Mouse (Mus musculus): ENCODE measurements at regions not wholly inside any gene's neighbourhood (a gene's known extent, or its start where the extent isn't known, plus 50 kb on each side); places are given as distances from the start of the nearest gene placed in this dataset.

- 19% methylated on average over 18 of the region's 18 CpGs for WGBS (ENCODE audit: insufficient replicate concordance)
- Histone ChIP-seq H3K27ac (no peak overlapping the region), H3K27me3 (ENCODE audit: control insufficient read depth, insufficient read depth, low read length) (no peaks in the 10 kb centered on the region), H3K9ac (replicated peaks) (no peak overlapping the region), H3K4me1 (replicated peaks; ENCODE audit: control insufficient read depth in 2 of 2, insufficient read depth in 2 of 2, low read length in 1 of 2) (no peaks in the 10 kb centered on the region), H3K36me3 (replicated peaks; ENCODE audit: control insufficient read depth, insufficient read depth, low read depth) (no peaks in the 10 kb centered on the region), H3K4me3 (ENCODE audit: insufficient read depth in 1 of 2, low read depth in 2 of 2, low read length in 2 of 2) (peak overlapping the region in 1 of 2 experiments; percentile 24; a peak in 2 of 4 replicates), H3K4me2 (ENCODE audit: low read depth) (peak overlapping the region; percentile 39), H3K9me3 (ENCODE audit: control insufficient read depth, low read length) (no peaks in the 10 kb centered on the region)
- TF ChIP-seq CTCF (IDR thresholded peaks at IDR 0.05; ENCODE audit: low read depth) (no peak), EP300 (IDR thresholded peaks at IDR 0.05; ENCODE audit: low read depth) (no peak)
- DNase-seq (ENCODE audit: low read depth in 3 of 3, low spot score in 3 of 3) (no peak), ATAC-seq (ENCODE audit: insufficient read depth) (no peak)
These were observed 124.5 kb upstream of the Med14 start for GRCm38 (mm10) chrX:12886160-12887048.

- Histone ChIP-seq H3K9ac (replicated peaks) (no peak overlapping the region), H3K27ac (no peak overlapping the region), H3K36me3 (replicated peaks; ENCODE audit: control insufficient read depth, insufficient read depth, low read depth) (no peaks in the 10 kb centered on the region), H3K4me3 (ENCODE audit: insufficient read depth in 1 of 2, low read depth in 2 of 2, low read length in 2 of 2) (no peak overlapping the region), H3K9me3 (ENCODE audit: control insufficient read depth, low read length) (no peaks in the 10 kb centered on the region), H3K4me2 (ENCODE audit: low read depth) (no peak overlapping the region), H3K27me3 (ENCODE audit: control insufficient read depth, insufficient read depth, low read length) (no peaks in the 10 kb centered on the region), H3K4me1 (replicated peaks; ENCODE audit: control insufficient read depth in 2 of 2, insufficient read depth in 2 of 2, low read length in 1 of 2) (no peaks in the 10 kb centered on the region)
- TF ChIP-seq EP300 (IDR thresholded peaks at IDR 0.05; ENCODE audit: low read depth): no peak
- no peak for TF ChIP-seq CTCF (IDR thresholded peaks at IDR 0.05; ENCODE audit: low read depth)
- no peak for DNase-seq (ENCODE audit: low read depth in 3 of 3, low spot score in 3 of 3)
- no peak for ATAC-seq (ENCODE audit: insufficient read depth)
- 46% methylated on average over 3 of the region's 3 CpGs for WGBS (ENCODE audit: insufficient replicate concordance)
These were observed 117.4 kb upstream of the Med14 start for GRCm38 (mm10) chrX:12879233-12879632.

DNA sequence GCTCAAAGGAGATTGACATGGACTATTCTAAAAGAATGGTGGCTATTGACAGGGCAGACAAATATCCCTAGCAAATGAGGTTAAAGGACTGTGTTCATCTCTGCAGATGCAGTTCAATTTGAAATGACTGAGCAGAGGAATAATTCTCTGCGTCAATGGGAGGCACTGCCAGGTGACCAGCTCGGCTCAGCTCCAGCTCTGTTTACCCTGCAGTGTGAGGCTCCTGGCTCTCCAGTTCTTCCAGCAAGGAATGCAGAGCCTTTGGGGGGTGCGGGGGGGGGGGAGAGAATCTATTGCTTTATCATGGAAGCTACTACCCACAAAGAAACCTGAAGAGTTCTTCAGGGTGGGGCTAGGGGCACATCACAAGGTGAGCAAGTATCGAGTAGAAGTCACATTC lies 115.6 kb upstream of the Med14 start:
- Histone ChIP-seq H3K9me3 (ENCODE audit: control insufficient read depth, low read length) (no peaks in the 10 kb centered on the region), H3K9ac (replicated peaks) (no peak overlapping the region), H3K4me2 (ENCODE audit: low read depth) (no peak overlapping the region), H3K4me3 (ENCODE audit: insufficient read depth in 1 of 2, low read depth in 2 of 2, low read length in 2 of 2) (no peak overlapping the region), H3K27me3 (ENCODE audit: control insufficient read depth, insufficient read depth, low read length) (no peaks in the 10 kb centered on the region), H3K4me1 (replicated peaks; ENCODE audit: control insufficient read depth in 2 of 2, insufficient read depth in 2 of 2, low read length in 1 of 2) (no peaks in the 10 kb centered on the region), H3K36me3 (replicated peaks; ENCODE audit: control insufficient read depth, insufficient read depth, low read depth) (no peaks in the 10 kb centered on the region), H3K27ac (no peak overlapping the region)
- no peak for ATAC-seq (ENCODE audit: insufficient read depth)
- TF ChIP-seq CTCF (IDR thresholded peaks at IDR 0.05; ENCODE audit: low read depth) (no peak), EP300 (IDR thresholded peaks at IDR 0.05; ENCODE audit: low read depth) (no peak)
- DNase-seq (ENCODE audit: low read depth in 3 of 3, low spot score in 3 of 3): no peak
- WGBS (ENCODE audit: insufficient replicate concordance): 55% methylated on average over 4 of the region's 4 CpGs

GRCm38 (mm10) chrX:12873698-12874144 lies 111.8 kb upstream of the Med14 start:
- peak; percentile 42 to 46 (median 42) for DNase-seq (ENCODE audit: low read depth in 3 of 3, low spot score in 3 of 3)
- no peak overlapping the region for H3K27ac ChIP-seq
- no peaks in the 10 kb centered on the region for H3K4me1 ChIP-seq (replicated peaks; ENCODE audit: control insufficient read depth in 2 of 2, insufficient read depth in 2 of 2, low read length in 1 of 2)
- no peaks in the 10 kb centered on the region for H3K27me3 ChIP-seq (ENCODE audit: control insufficient read depth, insufficient read depth, low read length)
- H3K9ac ChIP-seq (replicated peaks): no peak overlapping the region
- ATAC-seq (ENCODE audit: insufficient read depth): no peak
- H3K9me3 ChIP-seq (ENCODE audit: control insufficient read depth, low read length): no peaks in the 10 kb centered on the region
- peak overlapping the region; percentile 51 for H3K4me2 ChIP-seq (ENCODE audit: low read depth)
- no peaks in the 10 kb centered on the region for H3K36me3 ChIP-seq (replicated peaks; ENCODE audit: control insufficient read depth, insufficient read depth, low read depth)
- WGBS (ENCODE audit: insufficient replicate concordance): 50% methylated on average over 22 of the region's 22 CpGs
- no peak for TF ChIP-seq EP300 (IDR thresholded peaks at IDR 0.05; ENCODE audit: low read depth)
- peak; percentile 91 for TF ChIP-seq CTCF (IDR thresholded peaks at IDR 0.05; ENCODE audit: low read depth)
- peak overlapping the region in 1 of 2 experiments; percentile 22; a peak in 1 of 4 replicates for H3K4me3 ChIP-seq (ENCODE audit: insufficient read depth in 1 of 2, low read depth in 2 of 2, low read length in 2 of 2)

- Histone ChIP-seq H3K4me1 (replicated peaks; ENCODE audit: control insufficient read depth in 2 of 2, insufficient read depth in 2 of 2, low read length in 1 of 2) (no peaks in the 10 kb centered on the region), H3K27ac (no peak overlapping the region), H3K4me2 (ENCODE audit: low read depth) (peak overlapping the region; percentile 51), H3K4me3 (ENCODE audit: insufficient read depth in 1 of 2, low read depth in 2 of 2, low read length in 2 of 2) (no peak overlapping the region), H3K9me3 (ENCODE audit: control insufficient read depth, low read length) (no peaks in the 10 kb centered on the region), H3K36me3 (replicated peaks; ENCODE audit: control insufficient read depth, insufficient read depth, low read depth) (no peaks in the 10 kb centered on the region), H3K9ac (replicated peaks) (no peak overlapping the region), H3K27me3 (ENCODE audit: control insufficient read depth, insufficient read depth, low read length) (no peaks in the 10 kb centered on the region)
- 40% methylated on average over 6 of the region's 6 CpGs for WGBS (ENCODE audit: insufficient replicate concordance)
- TF ChIP-seq CTCF (IDR thresholded peaks at IDR 0.05; ENCODE audit: low read depth): no peak
- TF ChIP-seq EP300 (IDR thresholded peaks at IDR 0.05; ENCODE audit: low read depth): no peak
- DNase-seq (ENCODE audit: low read depth in 3 of 3, low spot score in 3 of 3): no peak
- ATAC-seq (ENCODE audit: insufficient read depth): no peak
These were observed 111.4 kb upstream of the Med14 start for GRCm38 (mm10) chrX:12873230-12873629.

Measured in liver, embryonic 14.5 days (tissue).